Mouse (Mus musculus) layer of hippocampus, adult 18-20 months (tissue): ENCODE measurements around the gene Abtb1. TPM values are rescaled to one million over a fixed set of nuclear protein-coding genes. Genes with fewer than 3 reads are reported as not detected.

Experiments used
- DNase-seq, 2 experiments: peaks; one replicate each; pipeline ENCODE4 v3.0.0; 2022; ENCODE audit warnings: low spot score in 2 of 2
- total RNA-seq, 2 experiments: library from RNA; stranded (reverse); gene quantifications; 2 replicates each; pipeline ENCODE4 v1.2.3; 2021

Abtb1 gene
- total RNA-seq, 2 experiments from 2014 or later, result 32.5 to 35.4 TPM

DNA sequence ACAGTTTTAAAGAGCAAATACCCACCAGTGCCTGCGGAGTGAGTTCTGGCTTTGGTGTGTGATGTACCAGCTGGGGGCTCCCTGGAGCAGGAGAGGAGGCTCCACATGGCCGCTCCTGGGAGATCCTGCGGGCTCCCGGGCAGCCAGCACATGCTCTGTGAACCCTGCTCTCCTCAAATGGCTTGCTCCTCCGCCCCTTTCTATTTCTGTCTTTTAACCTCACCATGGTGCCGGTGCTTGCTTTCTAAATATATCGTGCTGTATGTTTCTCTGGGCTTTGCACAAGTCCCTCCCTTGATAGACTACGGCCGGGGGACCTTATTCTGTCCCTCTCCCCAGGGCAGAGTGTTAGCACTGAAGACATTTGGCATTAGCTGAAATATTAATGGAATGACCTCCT is 15.5 kb upstream of the Abtb1 start:
- peak in 1 of 2 experiments; percentile 51 for DNase-seq

DNA sequence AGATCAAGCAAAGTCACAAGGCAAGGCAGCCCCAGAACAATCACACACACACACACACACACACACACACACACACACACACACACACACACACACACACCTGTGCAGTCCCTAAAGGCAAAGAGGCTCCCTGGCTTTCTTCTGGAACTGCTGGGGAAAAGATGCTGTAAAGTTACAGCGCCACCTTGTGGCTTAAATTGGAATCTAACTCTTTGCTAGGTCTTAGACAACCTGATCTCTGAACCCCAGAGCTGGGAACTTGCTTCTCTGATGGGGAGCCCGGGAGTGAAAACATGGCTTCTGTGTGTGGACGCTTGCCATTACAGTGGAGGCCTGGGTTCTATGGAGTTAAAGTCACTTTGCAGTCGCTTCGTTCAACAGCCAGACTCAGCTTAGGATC is 13.9 kb upstream of the Abtb1 start:
- DNase-seq, result peak in 1 of 2 experiments; percentile 82

DNA sequence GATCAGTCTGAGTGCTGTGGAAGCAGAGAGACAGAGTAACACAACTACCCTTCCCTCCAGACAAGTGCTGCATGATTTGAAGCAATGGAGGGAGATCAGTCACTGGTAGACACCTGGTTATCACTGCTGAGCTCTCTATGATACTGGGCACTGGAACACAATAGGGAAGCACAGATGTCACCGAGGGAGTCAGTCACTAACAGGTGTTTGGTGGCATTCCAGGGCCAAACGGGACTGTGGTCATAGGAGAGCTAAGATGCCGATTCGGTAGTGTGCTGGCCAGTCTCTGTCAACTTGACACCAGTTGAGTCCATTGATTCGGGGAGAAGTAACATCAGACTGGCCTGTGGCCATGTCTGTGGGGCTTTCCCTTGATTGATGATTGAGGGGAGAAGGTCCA is 12.7 kb upstream of the Abtb1 start:
- DNase-seq, result no peak

DNA sequence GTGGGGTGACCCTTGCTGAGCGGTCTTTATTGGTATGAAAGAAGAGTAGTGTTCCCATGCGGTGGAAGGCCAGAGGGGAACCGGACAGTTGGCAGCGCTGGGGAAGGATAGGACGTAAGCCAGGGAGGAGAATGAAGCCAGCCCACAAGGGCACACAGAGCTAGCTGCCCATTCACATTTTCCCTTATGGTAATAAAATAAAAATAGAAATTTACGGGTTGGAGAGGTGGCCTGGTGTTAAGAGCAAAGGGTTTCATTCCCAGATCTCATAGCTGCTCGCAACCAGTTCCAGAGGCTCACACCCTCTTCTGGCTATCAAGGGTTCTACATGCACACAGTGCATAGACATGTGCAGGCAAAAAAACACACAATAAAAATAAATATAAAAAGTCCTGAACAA is 8.2 kb upstream of the Abtb1 start:
- no peak for DNase-seq

DNA sequence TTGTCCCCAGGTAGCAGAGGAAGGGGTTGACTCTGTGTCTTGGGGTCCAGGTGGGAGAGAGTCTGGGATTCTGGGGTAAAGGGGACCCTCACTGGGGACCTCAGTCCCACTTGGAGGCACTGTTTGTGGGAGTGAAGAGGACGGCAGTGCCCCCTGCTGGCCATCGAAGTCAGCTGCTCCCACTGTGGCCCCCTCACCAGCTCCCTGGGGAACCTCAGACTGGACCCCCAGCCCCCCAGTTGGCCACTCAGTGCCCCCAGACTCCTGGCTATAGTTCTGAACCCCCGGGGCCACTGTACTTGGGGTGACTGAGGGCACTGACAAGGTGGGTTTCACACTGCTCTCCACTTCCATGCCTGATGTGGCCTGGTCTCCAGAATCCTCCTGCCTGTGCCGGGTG is 7.5 kb upstream of the Abtb1 start:
- DNase-seq, result no peak

DNA sequence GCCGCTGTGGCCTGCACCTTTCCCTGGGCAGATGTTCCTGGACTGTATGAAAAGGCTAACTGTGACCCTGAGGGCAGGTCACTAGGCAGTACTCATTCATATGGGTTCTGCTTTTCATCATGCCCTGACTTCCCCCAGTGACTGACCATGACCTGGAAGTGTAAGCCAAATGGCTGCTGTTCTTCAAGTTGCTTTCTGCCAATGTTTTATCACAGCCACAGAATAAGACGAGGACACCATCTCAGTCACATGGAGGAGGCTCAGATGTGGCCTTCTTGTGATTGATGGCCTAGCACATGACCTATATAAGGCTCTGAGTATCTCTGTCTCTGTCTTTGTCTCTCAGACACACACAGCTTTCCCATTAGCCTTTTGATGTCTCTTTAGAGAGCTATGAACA is 5.8 kb upstream of the Abtb1 start:
- no peak for DNase-seq

DNA sequence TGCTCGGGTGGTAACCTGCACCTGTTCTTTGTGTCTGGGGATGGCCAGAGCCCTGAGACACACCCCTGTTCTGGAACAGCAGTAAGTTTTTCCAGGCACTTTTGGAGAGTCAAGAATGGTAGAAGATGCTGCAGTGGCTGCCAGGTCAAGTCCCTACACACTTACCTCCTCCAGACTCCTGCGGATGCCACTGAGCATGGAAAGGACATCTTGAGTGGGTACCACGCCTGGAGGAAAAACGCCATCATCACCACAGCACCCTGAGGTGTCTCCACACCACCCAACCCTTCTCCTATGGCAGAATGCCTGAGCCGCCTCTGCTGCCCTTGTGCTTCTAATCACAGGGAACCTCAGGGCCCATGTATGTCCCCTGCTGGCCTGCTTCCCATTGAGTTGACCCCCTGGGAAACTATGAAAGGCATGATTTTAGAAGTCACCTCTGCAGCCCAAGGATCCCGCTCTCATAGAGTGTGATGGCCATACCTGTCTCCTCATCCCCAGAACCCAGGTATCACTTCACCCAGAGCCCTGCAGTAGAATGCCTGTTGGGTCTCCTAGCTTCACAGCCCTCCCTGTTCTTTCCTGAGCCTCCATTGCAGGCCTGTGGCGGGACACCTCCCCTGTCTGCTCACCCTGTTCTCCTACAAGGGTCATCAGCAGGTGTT is 3.2 kb upstream of the Abtb1 start:
- no peak for DNase-seq

DNA sequence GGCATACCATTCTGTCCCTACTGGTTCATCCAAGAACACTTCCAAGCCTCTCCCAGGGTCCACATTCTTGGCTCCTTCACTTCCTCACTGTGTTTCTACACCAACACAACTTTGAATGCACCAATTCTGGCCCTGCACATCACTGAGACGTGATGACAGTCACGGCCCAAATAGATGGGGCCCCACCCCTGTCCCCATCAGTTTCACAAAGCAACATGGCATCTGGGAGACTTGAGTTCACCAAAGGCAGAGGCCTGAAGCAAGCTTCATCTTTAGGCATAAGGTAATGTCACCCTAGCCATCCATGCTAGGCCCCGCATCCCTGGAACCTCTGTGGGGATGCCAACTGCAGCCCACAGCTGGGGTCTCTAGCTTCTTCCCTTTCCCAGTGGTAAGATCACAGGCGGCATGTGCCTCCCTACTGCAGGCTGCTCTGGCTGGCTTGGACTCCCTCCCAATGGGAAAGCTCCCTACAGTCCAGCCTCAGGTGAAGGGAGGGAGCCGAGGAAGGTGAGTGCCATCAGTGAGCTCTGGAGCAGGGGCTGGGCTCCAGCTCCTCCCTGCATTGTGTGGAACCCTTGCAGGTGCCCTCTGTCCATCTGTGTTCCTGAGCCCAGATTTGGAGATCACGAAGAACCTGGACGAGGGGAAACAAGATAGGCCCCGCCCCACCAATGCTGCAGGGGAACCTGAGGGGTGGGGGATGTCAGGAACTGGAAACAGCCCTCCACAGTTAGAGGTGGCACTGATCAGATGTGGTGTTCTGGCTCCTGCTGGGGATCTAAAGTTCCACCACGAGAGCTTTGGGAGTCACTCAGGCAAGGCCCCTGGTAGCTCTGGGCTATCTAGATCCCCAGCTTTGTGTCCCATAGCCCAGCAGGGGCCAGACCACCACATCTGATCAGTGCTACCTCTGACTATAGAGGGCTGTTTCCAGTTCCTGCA is 2.3 kb upstream of the Abtb1 start:
- no peak for DNase-seq

DNA sequence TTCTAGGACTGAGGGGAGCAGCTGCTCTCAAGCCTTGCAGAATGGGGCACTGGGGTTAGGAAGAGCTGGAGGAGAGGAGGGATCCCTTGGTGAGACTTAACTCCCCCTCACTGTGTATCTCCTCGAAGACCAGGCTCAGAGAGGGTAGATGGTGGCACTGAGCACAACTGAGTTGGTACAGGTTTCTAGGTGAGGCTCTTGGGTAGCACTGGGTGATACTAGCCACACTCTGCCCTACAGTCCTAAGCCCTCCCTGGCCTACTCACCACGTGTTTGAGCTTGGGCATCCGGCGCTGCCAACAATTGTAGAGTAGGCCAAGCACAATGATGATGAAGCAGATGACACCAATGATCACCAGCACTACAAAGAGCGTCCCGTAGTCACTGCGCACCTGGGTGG is 1.5 kb upstream of the Abtb1 start:
- no peak for DNase-seq

DNA sequence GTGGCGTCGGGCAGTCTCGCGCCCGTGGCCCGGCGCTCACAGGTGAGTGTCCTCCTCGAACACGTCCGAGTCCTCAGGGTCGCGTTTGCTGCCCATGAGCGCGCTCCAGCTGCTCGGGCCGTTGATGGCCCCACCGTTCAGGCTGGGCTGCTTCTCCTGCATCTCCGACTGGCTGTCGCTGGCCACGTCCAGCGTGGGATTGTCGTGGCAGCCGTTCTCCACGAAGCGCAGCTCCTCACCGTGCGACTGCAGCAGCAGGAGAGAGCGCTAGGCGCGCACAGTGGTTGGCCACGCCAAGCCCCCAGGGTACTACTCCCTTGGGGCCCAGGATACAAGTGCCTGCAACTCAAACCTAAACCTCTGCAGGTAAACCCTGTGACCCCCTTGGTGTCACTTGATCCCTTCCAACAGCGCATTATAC is 957 bp upstream of the Abtb1 start:
- DNase-seq, result peak; percentile 39 to 54

DNA sequence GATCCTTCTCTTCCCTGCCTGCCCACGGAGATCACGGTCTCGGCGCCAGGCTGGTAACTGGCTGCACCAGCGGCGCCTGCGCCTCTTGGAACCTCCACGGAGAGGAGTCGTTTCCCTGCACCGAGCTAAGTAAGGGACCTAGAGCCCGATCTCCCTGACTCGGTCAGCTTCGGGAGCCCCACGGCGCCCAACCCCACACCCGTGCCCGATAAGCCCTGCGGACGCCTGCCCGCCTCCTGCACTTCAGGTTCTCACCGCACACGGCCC is 337 bp downstream of the Abtb1 start:
- DNase-seq, result no peak

DNA sequence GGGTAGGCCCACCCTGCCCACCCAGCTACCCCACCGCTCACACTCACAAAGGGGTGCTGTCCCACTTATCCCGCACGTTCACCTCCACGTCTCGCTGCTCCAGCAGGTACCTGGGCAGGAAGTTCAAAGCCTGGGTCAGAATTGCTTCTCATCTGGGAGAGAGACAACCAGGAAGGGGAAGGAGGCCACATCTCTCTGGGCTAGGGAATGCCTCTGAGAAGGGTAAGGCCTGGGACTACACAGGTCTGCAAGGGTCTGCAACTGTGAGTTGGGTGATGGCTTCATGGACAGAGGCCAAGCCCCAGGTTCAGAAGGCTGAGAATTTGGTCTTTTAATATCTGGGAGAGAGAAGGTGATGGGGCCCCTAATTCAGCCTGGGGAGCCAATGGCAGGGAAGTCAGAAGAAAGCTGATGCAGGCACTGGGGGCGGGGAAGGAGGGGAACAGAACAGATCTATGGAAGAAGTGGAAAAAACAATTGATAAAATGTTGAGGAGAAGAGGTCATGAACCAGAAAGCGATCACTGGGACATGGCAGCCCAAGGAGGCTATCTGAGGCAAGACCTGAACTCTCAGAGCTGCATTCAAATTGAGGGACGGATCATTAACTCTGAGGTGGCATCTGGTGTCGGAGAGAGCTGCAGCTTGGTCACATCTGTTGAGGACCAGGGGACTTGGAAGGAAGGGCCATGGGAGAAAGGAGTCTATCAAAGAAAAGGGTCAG is 832 bp downstream of the Abtb1 start:
- no peak for DNase-seq

DNA sequence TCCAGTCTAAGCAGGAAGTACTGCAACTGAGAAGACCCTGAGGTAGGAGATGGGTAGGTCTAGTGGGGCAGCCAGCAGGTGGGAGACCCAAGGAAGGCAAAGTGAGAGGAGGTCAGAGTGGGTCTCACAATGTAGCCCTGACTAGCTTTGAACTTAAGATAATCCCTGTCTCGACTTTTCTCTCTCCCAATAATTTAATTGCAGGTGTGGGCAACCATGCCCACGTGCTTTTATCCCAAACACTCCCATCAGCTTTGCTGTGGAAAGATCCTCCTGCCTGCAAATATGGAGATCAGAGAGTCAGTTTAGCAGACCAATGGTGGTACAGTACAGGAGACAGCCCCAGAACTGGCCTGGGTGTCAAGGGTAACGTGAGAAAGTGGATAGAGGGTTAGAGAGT is 1.6 kb downstream of the Abtb1 start:
- no peak for DNase-seq

DNA sequence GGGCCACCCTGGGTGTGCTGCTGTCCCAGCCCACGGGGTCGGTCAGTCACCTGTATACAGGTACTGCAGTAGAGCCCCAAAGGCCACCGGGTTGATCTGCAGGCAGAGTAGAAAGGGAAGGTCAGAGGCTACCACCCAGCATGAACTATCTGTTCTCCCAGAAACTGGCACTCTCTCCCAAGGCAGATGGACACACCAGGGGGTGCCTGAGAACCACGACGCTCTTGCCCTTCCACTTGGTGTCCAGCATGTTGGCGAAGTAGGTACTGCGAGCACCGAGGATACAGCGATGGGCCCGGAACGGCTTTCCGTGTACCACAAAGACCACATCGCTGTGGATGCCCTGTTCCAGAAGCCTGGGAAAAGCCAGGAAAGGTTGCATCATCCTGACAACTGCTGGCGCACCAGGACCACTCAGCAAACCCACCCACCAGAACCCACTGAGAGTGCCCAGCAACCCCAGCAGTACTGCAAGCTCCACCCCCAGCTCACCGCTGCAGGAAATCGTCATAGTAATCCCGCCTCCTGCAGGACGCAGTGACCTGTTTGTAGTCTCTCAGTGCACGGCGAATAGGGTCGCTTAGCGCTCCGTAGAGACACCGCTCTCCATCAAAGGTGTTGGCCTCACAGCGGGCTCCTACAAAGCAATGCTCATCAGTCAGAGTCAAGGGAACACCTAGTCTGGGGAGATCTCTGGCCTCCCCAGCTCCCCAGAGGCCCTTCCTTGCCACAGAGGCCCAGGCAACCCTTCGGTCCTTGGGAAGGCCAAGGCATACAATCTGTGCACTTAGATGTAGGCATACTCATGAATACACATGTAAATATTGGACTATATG is 2.4 kb downstream of the Abtb1 start:
- no peak for DNase-seq

DNA sequence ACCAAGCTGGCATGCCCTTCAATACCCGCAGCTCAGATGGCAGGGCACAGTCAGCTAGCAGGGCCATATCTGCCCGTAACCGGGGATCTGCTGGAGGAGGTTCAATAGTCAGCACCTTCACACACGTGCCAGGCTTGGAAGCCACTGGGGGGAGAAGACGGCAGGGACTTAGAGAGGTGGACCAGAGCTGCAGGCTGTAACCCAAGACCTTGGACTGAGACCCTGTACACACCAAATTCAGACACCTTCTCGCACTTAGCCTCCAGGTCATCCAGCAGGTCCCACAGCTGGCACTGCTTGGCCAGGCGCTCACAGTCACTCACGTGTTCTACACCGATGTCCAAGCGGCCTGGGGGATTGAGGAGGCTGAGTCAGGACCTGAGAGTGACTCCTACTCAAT is 3.2 kb downstream of the Abtb1 start:
- DNase-seq, result no peak

DNA sequence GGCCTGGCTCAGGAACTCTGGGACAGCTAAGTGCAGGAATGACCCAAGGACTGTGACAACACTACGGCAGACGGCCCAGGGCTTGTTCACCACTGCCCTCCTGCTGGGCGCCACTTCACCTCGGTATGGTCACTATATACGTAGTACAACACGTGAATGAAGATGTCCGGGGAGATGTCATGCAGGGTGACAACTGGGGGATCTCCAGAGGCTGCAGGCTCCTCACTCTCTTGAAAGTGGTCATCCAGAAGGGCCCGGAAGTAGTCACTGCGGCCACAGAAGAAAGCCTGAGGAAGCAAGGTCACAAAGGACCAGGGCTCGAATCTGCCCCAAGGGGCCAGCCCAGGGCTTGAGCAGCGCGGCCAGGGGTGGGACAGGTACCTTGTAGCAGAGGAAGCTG is 3.8 kb downstream of the Abtb1 start:
- no peak for DNase-seq

DNA sequence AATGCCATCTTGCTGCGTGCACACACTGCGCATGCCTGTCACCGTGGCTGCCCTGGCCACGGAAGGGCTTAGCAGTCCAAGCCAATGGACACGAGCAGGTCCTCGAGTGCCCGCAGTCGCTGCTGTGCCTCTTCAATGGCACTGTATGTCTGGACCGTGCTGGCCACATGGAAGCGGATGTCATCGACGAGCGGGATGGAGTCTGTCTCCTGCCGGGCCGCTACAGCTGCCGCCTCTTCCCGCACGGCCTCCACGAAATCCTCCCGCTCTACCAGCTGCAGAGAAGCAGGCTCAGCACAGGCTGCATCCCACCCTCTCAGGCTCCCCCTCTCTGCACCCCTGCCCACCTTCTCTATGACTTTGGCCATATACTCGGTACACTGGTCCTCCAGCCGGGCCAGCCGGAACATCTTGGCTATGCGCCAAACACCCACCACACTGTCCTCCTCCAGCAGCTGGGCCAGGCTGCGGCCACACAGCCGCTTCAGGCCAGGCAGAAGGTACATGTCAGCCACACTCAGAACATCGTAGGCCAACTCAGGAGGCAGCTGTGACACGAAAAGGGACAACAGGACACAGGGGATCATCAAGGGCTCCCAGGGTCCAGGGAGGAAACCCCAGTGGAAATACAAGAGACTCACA is 5.5 kb downstream of the Abtb1 start:
- no peak for DNase-seq

DNA sequence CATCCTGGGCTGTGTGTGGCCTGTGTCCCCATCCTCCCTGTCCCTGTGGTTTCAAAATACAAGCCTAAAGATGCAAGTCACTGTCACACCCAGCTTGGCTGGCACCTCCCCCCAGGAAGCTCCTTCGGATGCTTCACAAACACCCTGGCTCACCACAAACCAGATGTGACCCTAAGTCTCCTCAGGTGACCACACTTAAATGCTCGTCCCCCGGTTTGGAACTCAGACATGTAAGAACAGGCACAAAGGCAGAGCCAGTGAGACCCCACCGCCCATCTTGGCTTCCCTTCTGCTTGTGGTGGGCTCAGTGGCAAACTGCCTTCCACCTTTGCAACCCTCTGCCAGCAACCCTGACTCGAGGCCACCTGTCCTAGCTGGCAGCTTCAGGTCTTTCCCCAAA is 6.7 kb downstream of the Abtb1 start:
- no peak for DNase-seq

DNA sequence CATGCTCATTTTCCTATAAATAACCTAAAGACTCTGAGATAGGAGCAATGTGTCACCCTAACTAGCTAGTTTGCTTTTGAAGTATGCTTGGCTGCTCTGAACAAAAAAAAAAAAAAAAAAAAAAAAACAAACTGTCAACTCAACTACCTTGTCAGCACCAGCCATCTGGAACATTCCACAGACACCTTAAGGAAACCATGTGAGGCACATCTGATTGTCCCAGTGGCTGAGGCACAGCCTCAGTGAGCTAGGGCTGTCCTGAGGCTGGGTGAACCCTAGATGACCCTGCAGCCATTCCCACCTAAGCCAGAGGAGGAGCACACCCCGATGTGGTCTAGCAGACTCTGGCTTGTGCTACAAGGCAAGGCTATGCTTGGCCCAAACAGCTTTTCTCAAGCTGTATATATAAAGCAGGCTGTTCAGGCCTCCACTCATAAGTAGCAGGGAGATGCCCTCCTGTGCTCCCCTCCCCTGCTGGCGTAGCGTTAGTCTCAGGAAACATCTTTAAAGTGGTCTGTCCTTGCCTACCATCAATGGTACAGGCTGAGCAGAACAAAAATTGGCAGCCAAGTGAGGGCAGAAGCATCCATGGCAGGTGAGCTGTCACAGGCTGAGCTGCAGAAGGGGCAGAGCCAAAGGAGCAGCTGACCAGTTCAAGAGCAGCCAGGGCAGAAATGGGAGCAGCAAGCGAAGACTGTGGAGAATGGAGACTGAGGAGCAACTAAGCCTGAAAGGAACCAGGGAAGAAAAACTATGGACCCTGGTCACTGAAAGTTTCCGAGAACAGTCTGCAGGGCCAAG is 8.2 kb downstream of the Abtb1 start:
- no peak for DNase-seq

DNA sequence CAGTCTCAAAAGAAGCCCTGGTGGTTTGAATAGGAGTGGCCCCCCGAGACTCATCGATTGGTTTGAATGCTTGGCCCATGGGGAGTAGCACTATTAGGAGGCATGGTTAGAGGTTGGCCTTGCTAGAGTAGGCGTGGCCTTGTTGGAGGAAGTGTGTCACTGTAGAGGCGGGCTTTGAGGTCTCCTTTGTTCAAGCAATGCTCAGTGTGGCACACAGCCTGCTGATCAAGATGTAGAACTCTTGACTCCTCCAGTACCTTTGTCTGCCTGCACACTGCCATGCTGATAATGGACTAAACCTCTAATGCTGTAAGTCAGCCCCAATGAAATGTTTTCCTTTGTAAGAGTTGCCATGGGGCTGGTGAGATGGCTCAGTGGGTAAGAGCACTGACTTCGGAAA is 9.1 kb downstream of the Abtb1 start:
- no peak for DNase-seq
